Mouse (Mus musculus): Measurements from ENCODE around the gene Brd2. TPM values are rescaled to one million over a fixed set of nuclear protein-coding genes. Genes with fewer than 3 reads are reported as not detected.

Gene Brd2
- total RNA-seq, 2 experiments from 2014 or later, result 63.2 to 74.1 TPM

- intact Hi-C loops (cut with DNase I), result loop anchor here (10.0 kb wide), 2 partner anchors 1036 to 1126 kb away; partner anchors contain the start of gene Ddx39b
- DNase-seq, result no peak
These were observed 3.6 kb downstream of the Brd2 start for GRCm38 (mm10) chr17:34118873-34119248.

DNA sequence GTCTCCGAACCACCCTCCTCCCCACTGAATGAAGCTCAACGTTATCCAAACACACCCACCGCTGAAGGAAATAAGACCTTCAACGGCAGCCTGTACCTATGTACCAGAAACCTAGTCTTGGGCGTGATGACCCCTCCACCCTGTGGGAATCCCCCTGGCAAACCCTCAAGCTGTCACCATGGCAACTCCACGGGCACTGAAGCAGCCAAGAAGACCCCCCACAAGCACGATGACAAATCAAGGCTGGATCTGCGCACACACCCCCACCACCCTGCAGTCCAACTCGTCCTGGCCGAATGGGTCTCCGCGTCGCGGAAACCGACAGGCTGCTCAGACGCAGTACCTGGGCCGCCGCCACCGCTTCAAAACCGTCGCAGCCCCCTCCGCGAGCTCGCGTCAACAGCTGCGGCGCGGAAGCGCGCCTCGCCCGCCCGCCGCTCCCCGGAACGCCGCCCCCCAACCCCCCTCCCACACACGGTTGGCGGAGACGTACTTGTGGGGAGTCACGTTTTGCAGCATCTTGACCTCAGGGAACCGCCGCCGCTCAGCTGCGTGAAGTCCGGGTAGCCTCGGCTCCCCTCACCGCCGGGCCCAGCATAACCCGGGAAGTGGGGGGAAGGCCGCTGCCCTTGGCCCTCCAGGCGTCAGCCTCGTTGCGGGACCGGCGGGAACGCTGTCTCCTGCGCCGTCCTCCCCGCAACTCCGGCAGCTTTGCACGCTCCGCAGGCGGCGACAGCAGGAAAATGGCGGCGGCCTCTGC lies 4.1 kb downstream of the Brd2 start:
- peak in 1 of 2 experiments; percentile 45 for DNase-seq
- intact Hi-C loops (cut with DNase I), result loop anchor here (10.0 kb wide), 2 partner anchors 1037 to 1127 kb away; partner anchors contain the start of gene Ddx39b

GRCm38 (mm10) chr17:34117421-34118112 lies 4.9 kb downstream of the Brd2 start:
- intact Hi-C loops (cut with DNase I), result loop anchor here (10.0 kb wide), 2 partner anchors 1037 to 1127 kb away; partner anchors contain the start of gene Ddx39b
- DNase-seq, result no peak

- intact Hi-C loops (cut with DNase I), result loop anchor here (10.0 kb wide), 2 partner anchors 1038 to 1128 kb away; partner anchors contain the start of gene Ddx39b
- DNase-seq, result no peak
These were observed 5.6 kb downstream of the Brd2 start for GRCm38 (mm10) chr17:34116736-34117370.

GRCm38 (mm10) chr17:34114114-34114513 lies 8.3 kb downstream of the Brd2 start:
- DNase-seq, result no peak
- intact Hi-C loops (cut with DNase I), result loop anchor here (5.0 to 10.0 kb wide), 3 partner anchors 77 to 1131 kb away; partner anchors contain the start of genes Col11a2 and Ddx39b

DNA sequence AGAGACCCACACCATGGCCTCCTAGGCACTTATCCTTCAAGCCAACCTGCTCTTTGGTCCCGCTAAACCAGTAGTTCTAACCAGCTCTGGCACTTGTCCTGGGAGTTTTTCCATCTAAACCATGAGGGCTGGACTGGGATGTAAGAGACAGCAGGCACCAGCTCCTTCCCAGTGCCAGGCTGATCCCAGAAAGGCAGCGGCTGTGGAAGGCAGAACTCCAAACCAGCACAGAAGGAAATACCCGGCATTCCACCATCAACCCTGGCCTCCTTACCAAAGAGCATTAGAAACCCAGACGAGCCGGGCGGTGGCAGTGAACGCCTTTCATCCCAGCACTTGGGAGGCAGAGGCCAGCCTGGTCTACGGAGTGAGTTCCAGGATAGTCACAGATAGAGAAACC lies 12.1 kb downstream of the Brd2 start:
- intact Hi-C loops (cut with DNase I), result loop anchor here (5.0 to 10.0 kb wide), 3 partner anchors 73 to 1134 kb away; partner anchors contain the start of genes Col11a2 and Ddx39b
- no peak for DNase-seq

GRCm38 (mm10) chr17:34109806-34110195 lies 12.6 kb downstream of the Brd2 start:
- intact Hi-C loops (cut with DNase I), result loop anchor here (5.0 to 10.0 kb wide), 3 partner anchors 72 to 1135 kb away; partner anchors contain the start of genes Col11a2 and Ddx39b

GRCm38 (mm10) chr17:34109038-34109805 lies 13.2 kb downstream of the Brd2 start:
- DNase-seq, result no peak
- intact Hi-C loops (cut with DNase I), result no loop called here

More at GRCm38 (mm10) chr17:34109806-34110195, 12.6 kb downstream of the Brd2 start:
- DNase-seq, result no peak

DNA sequence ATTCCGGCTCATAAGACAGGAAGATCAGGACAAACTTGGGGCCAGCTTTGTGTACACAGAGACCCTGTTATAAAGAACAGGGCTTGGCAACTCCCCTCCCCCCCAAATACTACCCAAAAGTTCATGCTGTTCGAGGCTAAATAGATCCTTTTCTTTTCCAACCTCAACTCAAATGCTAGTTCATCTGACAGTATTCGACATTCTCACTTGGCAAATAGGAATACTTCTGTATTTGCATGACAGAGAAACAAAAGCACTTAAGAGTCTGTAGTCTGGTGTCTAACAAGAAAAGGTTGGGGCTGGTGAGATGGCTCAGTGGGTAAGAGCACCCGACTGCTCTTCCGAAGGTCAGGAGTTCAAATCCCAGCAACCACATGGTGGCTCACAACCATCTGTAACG lies 14.0 kb downstream of the Brd2 start:
- intact Hi-C loops (cut with DNase I), result no loop called here
- DNase-seq, result no peak

- DNase-seq, result no peak
- intact Hi-C loops (cut with DNase I), result no loop called here
These were observed 15.1 kb downstream of the Brd2 start for GRCm38 (mm10) chr17:34107109-34107867.

GRCm38 (mm10) chr17:34106555-34106954 lies 15.9 kb downstream of the Brd2 start:
- intact Hi-C loops (cut with DNase I), result no loop called here
- no peak for DNase-seq

- DNase-seq, result no peak
- intact Hi-C loops (cut with DNase I), result loop anchor here (5.0 kb wide), 1 partner anchor 62 kb away; no protein-coding TSS in a partner anchor
These were observed 17.6 kb downstream of the Brd2 start for GRCm38 (mm10) chr17:34104804-34105203.

- DNase-seq, result no peak
- intact Hi-C loops (cut with DNase I), result loop anchor here (5.0 kb wide), 1 partner anchor 64 kb away; no protein-coding TSS in a partner anchor
These were observed 19.6 kb downstream of the Brd2 start for GRCm38 (mm10) chr17:34102831-34103230.

GRCm38 (mm10) chr17:34101604-34102032 lies 20.8 kb downstream of the Brd2 start:
- intact Hi-C loops (cut with DNase I), result loop anchor here (5.0 kb wide), 1 partner anchor 66 kb away; no protein-coding TSS in a partner anchor
- peak; percentile 90 to 94 for DNase-seq

DNA sequence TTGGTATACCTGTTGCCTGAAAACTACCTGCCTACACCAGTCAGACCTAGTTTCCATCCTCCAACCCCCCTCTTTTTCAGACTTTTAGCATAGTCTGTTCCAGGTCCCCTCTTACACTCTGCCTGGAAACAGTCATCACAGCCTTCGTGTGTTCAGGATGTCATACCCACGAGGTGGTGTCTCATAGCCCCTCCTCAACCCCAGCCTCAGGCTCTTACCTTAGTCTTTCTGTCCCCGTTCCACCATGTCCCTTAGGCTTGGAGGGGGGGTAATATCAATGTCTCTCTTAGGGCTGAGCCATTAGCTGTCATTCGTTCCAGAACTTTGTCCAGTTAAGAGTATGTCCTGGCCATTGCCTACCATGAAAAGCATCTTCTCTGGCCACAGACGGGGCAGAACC lies 21.2 kb downstream of the Brd2 start:
- intact Hi-C loops (cut with DNase I), result loop anchor here (5.0 kb wide), 1 partner anchor 66 kb away; no protein-coding TSS in a partner anchor
- DNase-seq, result no peak

DNA sequence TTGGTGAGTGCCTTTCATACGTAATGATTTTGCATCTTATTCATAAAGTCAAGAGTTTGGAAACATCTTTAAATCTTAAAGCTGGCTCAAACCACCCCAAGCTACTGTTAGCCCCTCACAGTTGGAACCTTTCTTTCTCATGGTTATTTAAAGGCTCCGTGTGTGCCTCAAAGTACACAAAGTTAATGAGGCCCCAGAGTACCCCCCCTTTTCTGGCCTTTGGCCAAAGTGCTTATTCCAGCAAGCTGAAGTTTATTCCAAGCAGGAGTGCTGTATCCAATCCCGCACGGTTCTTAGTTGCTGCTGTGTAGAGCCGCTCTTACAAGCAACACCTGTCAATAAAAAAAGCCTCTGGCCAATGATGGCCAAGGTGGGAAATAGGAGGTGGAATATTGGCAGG lies 22.9 kb downstream of the Brd2 start:
- intact Hi-C loops (cut with DNase I), result no loop called here
- DNase-seq, result no peak

DNA sequence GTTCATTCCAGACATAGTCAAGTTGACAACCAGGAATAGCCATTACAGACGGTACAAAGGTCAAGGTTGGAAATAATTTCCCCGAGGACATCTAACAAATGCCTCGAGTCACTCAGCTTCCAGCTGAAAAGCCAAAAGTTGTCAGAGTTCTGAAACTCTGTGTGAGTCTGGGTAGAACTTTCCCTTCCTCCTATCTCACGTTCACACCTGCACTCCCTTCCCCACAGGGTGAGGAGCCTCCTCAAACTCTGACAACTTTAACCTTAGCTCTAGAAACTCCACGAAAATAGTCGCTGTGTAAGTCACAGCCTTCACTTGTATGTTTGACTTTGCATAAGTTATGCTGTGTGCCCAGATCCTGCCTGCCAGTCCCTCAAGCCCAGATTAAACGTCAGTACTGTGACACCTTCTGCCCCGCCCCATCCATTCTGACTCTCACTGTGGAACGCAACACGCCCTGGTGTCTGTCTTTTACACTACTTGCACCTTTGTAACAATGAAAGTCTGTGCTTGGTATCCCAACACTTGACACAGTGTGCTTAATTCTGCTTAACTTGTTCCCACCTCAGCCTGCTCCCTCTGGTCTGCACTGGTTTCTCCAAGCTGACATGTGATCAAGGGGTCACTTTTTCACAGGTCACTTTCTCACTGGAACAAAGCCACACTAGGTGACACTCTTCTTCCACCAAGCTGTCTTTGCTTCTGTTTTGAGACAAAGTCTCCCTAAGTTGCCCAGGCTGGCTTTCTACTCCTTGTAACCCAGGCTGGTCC lies 23.5 kb downstream of the Brd2 start:
- intact Hi-C loops (cut with DNase I), result no loop called here
- no peak for DNase-seq

DNA sequence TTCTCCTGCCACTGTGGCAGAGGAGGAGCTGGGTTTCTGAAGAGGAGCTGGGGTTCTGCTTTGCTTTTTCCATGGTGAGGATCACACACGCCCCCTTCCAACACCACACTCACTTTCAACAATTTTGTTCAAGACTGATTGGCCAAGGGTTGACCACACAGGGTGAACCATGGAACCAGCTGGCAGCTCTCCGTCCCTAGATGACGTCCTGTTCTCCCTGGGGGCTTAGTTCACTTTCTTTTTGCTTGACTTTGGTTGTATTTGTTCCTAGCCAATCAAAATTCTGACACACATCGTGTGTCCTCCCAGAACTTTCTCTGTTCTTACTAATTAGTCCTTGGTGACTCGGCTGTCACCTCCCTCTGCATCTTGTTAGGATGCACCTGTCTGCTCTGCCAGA lies 25.2 kb downstream of the Brd2 start:
- intact Hi-C loops (cut with DNase I), result no loop called here
- DNase-seq, result no peak
